Mouse (Mus musculus) CH12.LX (cell line): ENCODE data around the gene Lrmda.

Source experiments
- CTCF ChIP-seq, 2 experiments: IDR thresholded peaks in 1 of 2; conservative IDR thresholded peaks in 1 of 2; 2 replicates each; pipeline ENCODE4 v1.5.1; 2011 to 2012; ENCODE audit warnings: low read depth in 2 of 2, low read length in 2 of 2, improper control_type of control experiment in 1 of 2, inconsistent platforms in 1 of 2, mild to moderate bottlenecking in 1 of 2, moderate library complexity in 1 of 2
- EP300 ChIP-seq: IDR thresholded peaks from 2 replicates; pipeline ENCODE4 v1.6.1; 2011; ENCODE audit warnings: low read length, improper control_type of control experiment
- MEF2A ChIP-seq: IDR thresholded peaks from 2 replicates; pipeline ENCODE4 v1.6.1; 2014; ENCODE audit warnings: low read depth, mild to moderate bottlenecking, inconsistent platforms, low read length, improper control_type of control experiment, borderline replicate concordance
- MXI1 ChIP-seq: IDR thresholded peaks from 2 replicates; pipeline ENCODE4 v1.6.1; 2011; ENCODE audit warnings: mild to moderate bottlenecking, low read depth, low read length, improper control_type of control experiment
- POLR2A ChIP-seq: IDR thresholded peaks from 2 replicates; pipeline ENCODE4 v1.6.1; 2011; ENCODE audit warnings: low read depth, mild to moderate bottlenecking, improper control_type of control experiment, low read length
- TCF12 ChIP-seq: IDR thresholded peaks from 2 replicates; pipeline ENCODE4 v1.6.1; 2014; ENCODE audit warnings: low read depth, mild to moderate bottlenecking, inconsistent platforms, low read length, improper control_type of control experiment

GRCm38 (mm10) chr14:22353626-22354025 is 334.1 kb downstream of the Lrmda start:
- TF ChIP-seq CTCF (conservative IDR thresholded peaks at IDR 0.05 in 1 of 2, IDR thresholded peaks at IDR 0.05 in 1 of 2; ENCODE audit: low read depth in 2 of 2, low read length in 2 of 2), result no peak
- no peak for TF ChIP-seq TCF12
- TF ChIP-seq POLR2A, result no peak
- TF ChIP-seq MXI1, result no peak
- TF ChIP-seq MEF2A, result no peak
- TF ChIP-seq EP300, result no peak
